Mouse (Mus musculus): Measurements from ENCODE around the gene Cd274. TPM values are rescaled to one million over a fixed set of nuclear protein-coding genes. Genes with fewer than 3 reads are reported as not detected.
"Not testable (repeated sequence)": the region's sequence is repeated elsewhere in the genome, so short reads cannot be mapped to it uniquely, and the experiment has no call there.

The Cd274 gene
- polyA plus RNA-seq, 1 experiment from 2014 or later = 0.36 TPM

DNA sequence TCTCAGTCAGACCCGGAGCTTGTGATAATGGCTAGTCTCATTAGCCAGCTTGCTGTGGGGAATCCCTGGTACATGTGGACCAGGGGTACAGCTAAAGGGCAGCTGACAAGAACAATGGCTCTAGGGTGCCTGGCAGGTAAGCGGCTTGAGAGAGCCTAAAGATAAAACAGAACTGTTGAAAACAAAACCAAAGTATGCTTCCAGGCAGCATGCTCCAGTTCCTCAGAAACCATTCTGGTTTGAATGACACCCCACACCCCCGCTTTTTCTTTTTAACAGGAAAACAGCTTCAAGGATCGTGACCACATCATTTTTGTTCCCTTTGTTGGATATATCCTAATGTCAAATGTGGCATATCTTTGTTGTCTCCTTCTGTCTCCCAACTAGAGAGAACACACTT is 43.4 kb downstream of the Cd274 start, which contains the start of gene Pdcd1lg2:
Gene Pdcd1lg2, plus strand, starts transcription at position 301 of the 400 bp plus-strand sequence.
- ATAC-seq (ENCODE audit: insufficient number of reproducible peaks, insufficient read depth, low FRiP score, low read depth) = no peak
- H3K27ac ChIP-seq (replicated peaks in 1 of 2; ENCODE audit: control insufficient read depth in 1 of 2, insufficient read depth in 1 of 2, low read depth in 2 of 2, low read length in 2 of 2) = no peak within 1 kb of the TSS
- H3K9me3 ChIP-seq (ENCODE audit: control insufficient read depth, low read length) = no peaks in the 10 kb centered on the region

DNA sequence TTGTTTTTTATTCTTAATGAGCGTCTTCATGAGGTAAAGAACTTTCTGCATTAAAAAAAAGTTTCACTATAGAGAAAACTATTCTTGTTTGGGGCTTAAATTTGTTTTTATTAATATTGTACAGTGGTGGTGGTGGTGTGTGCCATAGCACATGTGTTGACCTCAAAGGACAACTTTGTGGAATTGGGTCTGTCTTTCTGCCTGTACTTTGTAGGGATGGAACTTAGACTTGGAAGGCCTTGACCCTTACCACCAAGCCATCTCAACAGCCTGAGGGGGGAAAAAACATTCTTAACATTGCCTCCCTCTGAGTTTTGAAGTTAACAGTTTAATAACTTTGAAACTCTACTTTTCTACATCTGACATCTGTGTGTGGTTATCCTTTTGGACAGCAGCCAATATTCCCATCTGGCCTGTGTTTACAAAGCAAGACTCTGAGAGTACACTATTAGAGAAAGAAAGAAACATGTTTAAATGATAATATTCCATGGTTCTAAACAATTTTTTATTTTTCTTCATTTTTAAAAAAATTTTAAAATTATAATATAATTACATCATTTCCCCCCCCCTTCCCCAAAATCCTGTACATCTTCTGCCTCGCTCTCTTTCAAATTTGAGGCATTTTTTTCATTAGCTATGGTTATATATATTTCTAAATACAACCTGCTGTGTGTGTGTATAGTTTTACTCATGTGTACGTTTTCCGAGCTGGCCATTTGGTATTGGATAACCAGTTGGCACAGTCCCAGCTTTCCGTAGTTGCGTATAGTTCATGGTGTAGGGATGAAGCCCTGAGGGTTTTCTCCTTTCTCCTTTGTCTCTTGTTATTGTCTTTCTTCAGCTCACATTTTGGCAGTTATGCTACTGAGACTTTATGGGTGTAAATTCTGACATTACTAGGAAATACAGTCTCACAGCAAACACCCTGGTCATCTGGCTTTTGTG is 45.5 kb downstream of the Cd274 start:
- WGBS = 79% methylated on average over 6 of the region's 6 CpGs

More for the DNA sequence above, 43.4 kb downstream of the Cd274 start, which contains the start of gene Pdcd1lg2:
- H3K4me2 ChIP-seq (ENCODE audit: low read length) = no peak within 1 kb of the TSS
- no peaks in the 10 kb centered on the region for H3K4me1 ChIP-seq (ENCODE audit: control insufficient read depth in 2 of 2, insufficient read depth in 2 of 2, low read length in 2 of 2)
- no peak within 1 kb of the TSS for H3K9ac ChIP-seq (ENCODE audit: low read length)
- WGBS = 76% methylated on average over 4 of the region's 4 CpGs
- no peaks in the 10 kb centered on the region for H3K36me3 ChIP-seq (ENCODE audit: control insufficient read depth, insufficient read depth, low read length)
- no peaks in the 10 kb centered on the region for H3K27me3 ChIP-seq (ENCODE audit: control insufficient read depth, insufficient read depth, low read length)
- no peak within 1 kb of the TSS for H3K4me3 ChIP-seq (ENCODE audit: control insufficient read depth in 1 of 2, insufficient read depth in 1 of 2, low read depth in 1 of 2, low read length in 2 of 2)

DNA sequence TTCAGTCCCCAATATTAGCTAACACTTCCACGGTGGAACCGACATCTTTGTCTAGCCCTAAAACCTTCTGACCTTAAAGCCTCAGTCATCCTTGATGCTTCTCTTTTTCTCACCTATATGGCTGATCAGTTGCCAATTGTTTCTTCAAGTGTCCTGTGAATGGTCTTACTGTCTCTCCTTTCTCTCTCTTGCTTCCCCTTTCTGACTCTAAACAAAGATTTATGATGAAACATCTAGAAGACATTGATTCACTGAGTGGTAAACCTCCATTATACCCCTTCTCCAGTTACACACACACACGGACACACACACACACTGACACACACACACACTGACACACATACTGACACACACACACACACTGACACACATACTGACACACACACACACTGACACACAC is 47.3 kb downstream of the Cd274 start:
- H3K4me1 ChIP-seq (ENCODE audit: control insufficient read depth in 2 of 2, insufficient read depth in 2 of 2, low read length in 2 of 2) = peaks cover 6 to 9% of the 10 kb centered on the region in 2 experiments; a peak in 3 of 4 replicates
- no peak for ATAC-seq (ENCODE audit: insufficient number of reproducible peaks, insufficient read depth, low FRiP score, low read depth)
- no peak overlapping the region for H3K4me3 ChIP-seq (ENCODE audit: control insufficient read depth in 1 of 2, insufficient read depth in 1 of 2, low read depth in 1 of 2, low read length in 2 of 2)
- H3K4me2 ChIP-seq (ENCODE audit: low read length) = no peak overlapping the region
- H3K27me3 ChIP-seq (ENCODE audit: control insufficient read depth, insufficient read depth, low read length) = no peaks in the 10 kb centered on the region
- no peaks in the 10 kb centered on the region for H3K36me3 ChIP-seq (ENCODE audit: control insufficient read depth, insufficient read depth, low read length)
- 83% methylated on average over 3 of the region's 3 CpGs for WGBS
- no peak overlapping the region for H3K9ac ChIP-seq (ENCODE audit: low read length)
- H3K9me3 ChIP-seq (ENCODE audit: control insufficient read depth, low read length) = no peaks in the 10 kb centered on the region
- no peak overlapping the region for H3K27ac ChIP-seq (replicated peaks in 1 of 2; ENCODE audit: control insufficient read depth in 1 of 2, insufficient read depth in 1 of 2, low read depth in 2 of 2, low read length in 2 of 2)

More for the DNA sequence above, 45.5 kb downstream of the Cd274 start:
- no peak for ATAC-seq (ENCODE audit: insufficient number of reproducible peaks, insufficient read depth, low FRiP score, low read depth)
- Histone ChIP-seq H3K36me3 (ENCODE audit: control insufficient read depth, insufficient read depth, low read length) (no peaks in the 10 kb centered on the region), H3K9me3 (ENCODE audit: control insufficient read depth, low read length) (no peaks in the 10 kb centered on the region), H3K4me2 (ENCODE audit: low read length) (no peak overlapping the region), H3K9ac (ENCODE audit: low read length) (no peak overlapping the region), H3K4me1 (ENCODE audit: control insufficient read depth in 2 of 2, insufficient read depth in 2 of 2, low read length in 2 of 2) (no peaks in the 10 kb centered on the region; a peak in 1 of 4 replicates), H3K27ac (replicated peaks in 1 of 2; ENCODE audit: control insufficient read depth in 1 of 2, insufficient read depth in 1 of 2, low read depth in 2 of 2, low read length in 2 of 2) (no peak overlapping the region), H3K27me3 (ENCODE audit: control insufficient read depth, insufficient read depth, low read length) (no peaks in the 10 kb centered on the region), H3K4me3 (ENCODE audit: control insufficient read depth in 1 of 2, insufficient read depth in 1 of 2, low read depth in 1 of 2, low read length in 2 of 2) (no peak overlapping the region)

DNA sequence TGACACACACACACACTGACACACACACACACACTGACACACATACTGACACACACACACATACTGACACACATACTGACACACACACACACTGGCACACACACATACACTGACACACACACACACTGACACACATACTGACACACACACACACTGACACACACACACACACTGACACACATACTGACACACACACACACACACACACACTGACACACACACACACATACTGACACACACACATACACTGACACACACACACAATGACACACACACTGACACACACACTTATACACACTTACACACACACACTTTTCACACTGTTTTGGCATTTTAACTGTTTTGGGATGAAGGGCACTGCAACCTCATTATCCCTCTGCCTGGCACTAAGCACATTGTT is 47.7 kb downstream of the Cd274 start:
- H3K4me3 ChIP-seq (ENCODE audit: control insufficient read depth in 1 of 2, insufficient read depth in 1 of 2, low read depth in 1 of 2, low read length in 2 of 2); H3K36me3 ChIP-seq (ENCODE audit: control insufficient read depth, insufficient read depth, low read length); H3K9ac ChIP-seq (ENCODE audit: low read length); H3K27ac ChIP-seq (replicated peaks in 1 of 2; ENCODE audit: control insufficient read depth in 1 of 2, insufficient read depth in 1 of 2, low read depth in 2 of 2, low read length in 2 of 2); ATAC-seq (ENCODE audit: insufficient number of reproducible peaks, insufficient read depth, low FRiP score, low read depth); H3K27me3 ChIP-seq (ENCODE audit: control insufficient read depth, insufficient read depth, low read length); H3K9me3 ChIP-seq (ENCODE audit: control insufficient read depth, low read length); H3K4me1 ChIP-seq (ENCODE audit: control insufficient read depth in 2 of 2, insufficient read depth in 2 of 2, low read length in 2 of 2); H3K4me2 ChIP-seq (ENCODE audit: low read length): not testable (repeated sequence)

DNA sequence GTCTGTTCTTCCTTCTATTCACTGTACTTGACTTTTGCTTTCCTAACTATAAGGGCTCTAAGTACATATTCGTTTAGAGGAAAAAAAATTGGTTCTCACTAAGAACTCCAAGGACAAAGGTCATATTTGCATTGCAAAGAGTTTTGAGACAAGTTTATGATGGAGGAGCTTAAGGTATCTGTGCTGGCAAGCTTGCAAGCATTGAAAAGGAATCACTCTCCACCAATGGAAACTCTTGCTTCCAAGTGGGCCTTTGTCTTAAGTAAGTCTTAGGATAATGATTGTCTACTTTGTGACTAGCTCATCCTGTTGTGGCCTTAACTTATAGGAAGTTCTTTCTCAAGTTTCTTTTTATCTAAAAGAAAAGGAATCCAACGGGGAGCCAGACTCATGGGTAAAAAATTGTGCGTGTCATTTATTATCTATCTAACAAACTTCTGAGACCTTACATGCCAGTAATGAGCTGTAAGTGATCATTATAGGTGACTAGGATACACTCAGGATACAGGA is 49.2 kb downstream of the Cd274 start:
- no peaks in the 10 kb centered on the region for H3K9me3 ChIP-seq (ENCODE audit: control insufficient read depth, low read length)
- no peak overlapping the region for H3K4me2 ChIP-seq (ENCODE audit: low read length)
- H3K36me3 ChIP-seq (ENCODE audit: control insufficient read depth, insufficient read depth, low read length) = no peaks in the 10 kb centered on the region
- no peak overlapping the region for H3K4me3 ChIP-seq (ENCODE audit: control insufficient read depth in 1 of 2, insufficient read depth in 1 of 2, low read depth in 1 of 2, low read length in 2 of 2)
- WGBS = 63% methylated on average over 3 of the region's 3 CpGs
- H3K4me1 ChIP-seq (ENCODE audit: control insufficient read depth in 2 of 2, insufficient read depth in 2 of 2, low read length in 2 of 2) = peaks cover 6 to 9% of the 10 kb centered on the region in 2 experiments; a peak in 3 of 4 replicates
- no peak for ATAC-seq (ENCODE audit: insufficient number of reproducible peaks, insufficient read depth, low FRiP score, low read depth)
- no peaks in the 10 kb centered on the region for H3K27me3 ChIP-seq (ENCODE audit: control insufficient read depth, insufficient read depth, low read length)
- H3K9ac ChIP-seq (ENCODE audit: low read length) = no peak overlapping the region
- H3K27ac ChIP-seq (replicated peaks in 1 of 2; ENCODE audit: control insufficient read depth in 1 of 2, insufficient read depth in 1 of 2, low read depth in 2 of 2, low read length in 2 of 2) = no peak overlapping the region

DNA sequence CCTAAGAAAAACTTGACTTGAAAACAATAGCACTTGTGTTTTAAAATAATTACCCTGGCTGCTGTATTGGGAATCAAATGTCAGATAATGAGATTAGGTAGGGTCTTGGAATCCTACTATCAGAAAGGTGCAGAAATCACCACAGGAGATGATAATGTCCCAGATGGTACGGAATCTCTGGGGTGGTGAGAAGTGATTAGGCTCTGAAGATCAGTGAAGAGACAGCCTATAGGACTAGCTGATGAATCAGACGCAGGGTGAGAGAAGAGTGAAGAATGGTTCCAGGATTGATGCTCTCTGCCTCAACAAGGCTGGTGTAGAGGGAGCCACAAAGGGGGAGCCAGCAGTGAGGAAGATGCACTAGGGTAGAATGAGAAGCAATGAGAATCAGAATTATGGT is 49.9 kb downstream of the Cd274 start:
- WGBS = 78% methylated on average over 2 of the region's 2 CpGs
- Histone ChIP-seq H3K27me3 (ENCODE audit: control insufficient read depth, insufficient read depth, low read length) (no peaks in the 10 kb centered on the region), H3K4me1 (ENCODE audit: control insufficient read depth in 2 of 2, insufficient read depth in 2 of 2, low read length in 2 of 2) (peaks cover 6 to 9% of the 10 kb centered on the region in 2 experiments; a peak in 3 of 4 replicates), H3K36me3 (ENCODE audit: control insufficient read depth, insufficient read depth, low read length) (no peaks in the 10 kb centered on the region), H3K4me2 (ENCODE audit: low read length) (no peak overlapping the region), H3K9me3 (ENCODE audit: control insufficient read depth, low read length) (no peaks in the 10 kb centered on the region), H3K9ac (ENCODE audit: low read length) (no peak overlapping the region), H3K27ac (replicated peaks in 1 of 2; ENCODE audit: control insufficient read depth in 1 of 2, insufficient read depth in 1 of 2, low read depth in 2 of 2, low read length in 2 of 2) (no peak overlapping the region), H3K4me3 (ENCODE audit: control insufficient read depth in 1 of 2, insufficient read depth in 1 of 2, low read depth in 1 of 2, low read length in 2 of 2) (no peak overlapping the region)
- ATAC-seq (ENCODE audit: insufficient number of reproducible peaks, insufficient read depth, low FRiP score, low read depth) = no peak

DNA sequence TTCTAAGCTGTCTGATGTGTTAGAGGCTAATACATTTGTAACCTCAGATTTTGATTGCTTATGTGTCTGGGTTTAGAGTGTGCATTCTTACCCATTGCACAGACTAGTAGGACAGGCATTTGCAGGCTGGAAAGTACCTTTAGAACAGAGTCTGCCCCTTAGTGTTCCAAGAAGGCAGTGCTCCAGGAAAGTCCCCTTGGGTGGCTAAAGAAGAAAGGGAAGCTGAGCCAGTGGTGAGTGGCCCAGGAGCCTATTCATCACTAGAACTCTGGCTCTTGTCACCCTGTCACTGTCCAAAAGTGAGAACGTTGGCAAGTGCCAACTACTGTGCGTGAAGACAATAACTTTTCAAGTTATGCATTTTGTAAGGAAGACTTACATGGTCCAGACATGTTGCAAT is 50.6 kb downstream of the Cd274 start:
- no peaks in the 10 kb centered on the region for H3K27me3 ChIP-seq (ENCODE audit: control insufficient read depth, insufficient read depth, low read length)
- 19% methylated on average over 2 of the region's 2 CpGs for WGBS
- H3K27ac ChIP-seq (replicated peaks in 1 of 2; ENCODE audit: control insufficient read depth in 1 of 2, insufficient read depth in 1 of 2, low read depth in 2 of 2, low read length in 2 of 2) = no peak overlapping the region
- no peaks in the 10 kb centered on the region for H3K36me3 ChIP-seq (ENCODE audit: control insufficient read depth, insufficient read depth, low read length)
- H3K9ac ChIP-seq (ENCODE audit: low read length) = no peak overlapping the region
- no peak for ATAC-seq (ENCODE audit: insufficient number of reproducible peaks, insufficient read depth, low FRiP score, low read depth)
- no peak overlapping the region for H3K4me2 ChIP-seq (ENCODE audit: low read length)
- peaks cover 6 to 9% of the 10 kb centered on the region in 2 experiments; a peak in 3 of 4 replicates for H3K4me1 ChIP-seq (ENCODE audit: control insufficient read depth in 2 of 2, insufficient read depth in 2 of 2, low read length in 2 of 2)
- no peaks in the 10 kb centered on the region for H3K9me3 ChIP-seq (ENCODE audit: control insufficient read depth, low read length)
- no peak overlapping the region for H3K4me3 ChIP-seq (ENCODE audit: control insufficient read depth in 1 of 2, insufficient read depth in 1 of 2, low read depth in 1 of 2, low read length in 2 of 2)
